Mouse (Mus musculus) liver, postnatal 0 days (tissue): ENCODE results near the gene Foxn1.

ENCODE experiments used
- CTCF ChIP-seq: sonication (generic); IDR thresholded peaks from 2 replicates; pipeline ENCODE4 v1.5.1; 2016; ENCODE audit warnings: antibody characterized with exemption, low read depth
- EP300 ChIP-seq: IDR thresholded peaks from 2 replicates; pipeline ENCODE4 v1.6.1; 2016; ENCODE audit warnings: antibody characterized with exemption, low read depth, mild to moderate bottlenecking

DNA sequence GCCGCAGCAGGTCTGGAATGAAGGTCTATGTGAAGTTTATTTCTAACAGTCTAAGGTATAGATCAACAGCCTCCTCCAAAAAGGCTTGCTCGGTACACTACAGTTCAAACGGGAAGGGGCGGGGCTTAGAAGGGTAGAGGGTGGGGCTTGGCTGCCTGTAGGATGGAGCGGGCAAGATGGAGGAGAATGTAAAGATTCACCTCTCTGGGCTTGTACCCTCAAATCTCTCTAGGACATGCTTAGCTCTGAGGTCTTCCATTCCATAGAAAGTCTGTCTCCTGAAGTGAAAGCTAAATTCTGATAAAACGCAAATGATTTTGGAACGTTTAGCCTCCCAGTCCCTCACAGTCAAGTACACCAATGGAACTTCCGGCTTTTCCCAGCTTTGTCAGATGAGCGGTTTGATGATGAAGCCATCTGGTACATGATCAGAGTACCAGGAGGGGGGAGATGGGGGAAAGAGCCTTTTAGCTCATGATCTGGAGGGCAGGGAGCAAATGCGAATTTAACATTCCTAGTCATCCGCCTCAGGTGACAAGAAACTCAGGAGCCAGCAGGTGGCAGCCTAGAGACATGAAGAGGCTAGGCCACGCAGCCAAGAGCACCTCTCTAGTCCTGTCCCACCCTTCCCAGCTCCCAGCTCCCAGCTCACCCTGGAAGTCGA, 26.1 kb downstream of the Foxn1 start:
- peak; percentile 84 for TF ChIP-seq CTCF
- TF ChIP-seq EP300: no peak
